Mouse (Mus musculus) granulocyte monocyte progenitor cell, adult 5-6 weeks (primary cell): ENCODE results near the gene Tmem135. TPM values are rescaled to one million over a fixed set of nuclear protein-coding genes. Genes with fewer than 3 reads are reported as not detected.

ENCODE experiments used
- ATAC-seq: replicated peaks from 2 replicates; pipeline ENCODE4 v1.8.0; 2016; ENCODE audit warnings: mild to moderate bottlenecking, moderate TSS enrichment, inconsistent platforms; ENCODE audit not compliant: poor library complexity, severe bottlenecking
- total RNA-seq, 2 experiments: library from RNA; stranded (forward) in 1 of 2; stranded (reverse) in 1 of 2; fragments of 200-712, 200-1000 nt in 1 of 2; fragments of >200 nt in 1 of 2; fragmentation: Nextera tagmentation in 1 of 2; gene quantifications; 2 replicates each; pipeline ENCODE4 v1.2.3; 2014 to 2017

Gene Tmem135
- total RNA-seq, 2 experiments from 2014 or later, result 18.9 to 23.1 TPM

DNA sequence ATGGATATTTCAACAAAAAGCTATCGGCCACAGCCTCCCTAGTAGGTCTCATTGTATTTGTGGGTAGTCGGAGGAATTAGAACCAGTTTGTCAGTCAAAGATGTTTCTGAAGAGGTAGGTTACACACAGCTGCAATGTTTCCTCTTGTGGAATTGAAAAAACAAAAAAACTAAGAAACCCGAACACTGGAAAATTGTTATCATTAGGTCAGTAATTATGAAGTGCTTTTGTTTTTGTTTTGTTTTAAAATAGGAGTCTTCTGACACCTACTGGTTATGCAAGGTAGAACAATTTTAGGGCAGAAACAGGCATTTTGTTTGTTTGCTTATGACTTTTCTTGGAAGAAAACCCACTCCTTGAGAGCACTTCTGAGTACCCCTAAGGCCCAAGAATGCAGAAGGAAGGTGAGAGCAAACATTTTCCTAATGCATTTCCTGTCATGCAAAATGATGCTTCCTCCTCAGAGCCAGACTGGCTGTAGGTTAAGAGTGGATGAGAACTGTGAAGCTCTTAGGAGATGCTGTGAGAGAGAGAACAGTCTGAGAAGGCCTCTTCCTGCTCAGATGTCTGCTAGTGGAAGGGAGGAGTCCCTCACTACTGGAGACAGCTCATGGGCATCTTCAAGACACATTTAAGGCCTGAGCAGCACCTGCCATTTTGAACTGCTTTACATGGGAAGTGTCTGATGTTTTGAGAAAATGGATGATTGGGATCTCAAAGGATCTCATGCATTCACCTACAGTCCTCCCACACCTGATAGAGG, 15.1 kb upstream of the Tmem135 start:
- peak; percentile 33 for ATAC-seq

DNA sequence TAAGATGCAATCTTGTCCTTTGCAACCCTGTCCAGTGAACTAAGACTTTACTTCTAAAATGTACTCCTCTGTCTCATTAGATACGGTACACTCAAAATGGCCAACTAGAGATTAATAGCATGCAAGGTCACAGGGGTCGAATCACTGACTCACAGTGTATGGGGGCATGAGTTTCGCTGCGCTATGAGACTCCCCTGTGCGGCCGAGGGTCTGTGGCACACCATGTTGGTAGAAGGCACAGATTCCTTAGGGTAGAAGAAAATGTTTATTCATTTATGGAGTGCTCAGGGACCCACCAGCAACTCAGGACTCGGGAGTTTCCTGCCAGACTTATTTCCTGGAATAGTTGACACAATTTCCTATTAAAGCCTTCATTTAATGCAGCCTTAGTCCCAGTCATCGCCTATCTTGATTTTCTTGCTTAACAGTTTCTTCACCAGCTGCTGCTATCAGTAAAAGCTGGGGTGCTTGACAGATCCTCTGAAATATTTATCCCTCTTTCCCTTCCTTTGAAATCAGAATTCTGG, 14.2 kb upstream of the Tmem135 start:
- ATAC-seq, result no peak

DNA sequence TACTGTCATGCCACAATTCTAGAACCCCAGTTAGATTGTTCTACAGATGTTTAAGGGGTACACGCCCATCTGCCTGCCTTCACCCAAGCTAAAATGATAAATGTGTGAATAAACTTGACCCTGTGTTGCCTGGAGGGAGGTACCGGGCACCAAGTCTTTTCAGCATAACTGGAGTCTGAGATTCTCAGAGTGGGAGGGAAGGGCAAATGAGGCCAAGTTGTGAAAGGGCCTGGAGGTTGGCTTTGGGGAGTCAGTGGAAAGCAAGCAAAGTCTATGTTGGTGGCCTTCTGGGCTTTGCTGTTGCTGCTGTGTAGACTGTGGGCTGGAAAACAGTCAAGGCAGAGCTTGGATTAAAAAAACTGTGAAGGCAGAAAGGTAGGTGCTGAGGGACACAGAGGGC, 13.7 kb upstream of the Tmem135 start:
- no peak for ATAC-seq

DNA sequence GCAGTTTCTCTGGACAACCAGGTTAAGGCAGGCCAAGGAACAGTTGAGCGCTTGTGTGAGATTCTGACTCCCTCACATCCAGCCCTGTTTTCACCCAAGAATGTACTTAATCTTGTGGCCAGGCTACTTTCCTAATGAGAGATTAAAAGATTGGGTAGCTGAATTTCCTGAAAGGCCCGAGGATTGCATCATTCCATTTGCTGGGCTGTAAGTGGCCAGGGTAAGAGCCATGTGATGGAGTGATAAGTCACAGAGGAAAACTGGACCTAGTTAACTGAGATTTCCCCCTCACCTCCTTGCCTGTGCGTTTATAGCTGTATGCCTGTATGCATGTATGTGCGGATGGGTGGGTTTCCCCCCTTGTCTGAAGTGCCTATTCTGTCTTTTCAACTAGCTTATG, 12.0 kb upstream of the Tmem135 start:
- peak; percentile 50 for ATAC-seq

DNA sequence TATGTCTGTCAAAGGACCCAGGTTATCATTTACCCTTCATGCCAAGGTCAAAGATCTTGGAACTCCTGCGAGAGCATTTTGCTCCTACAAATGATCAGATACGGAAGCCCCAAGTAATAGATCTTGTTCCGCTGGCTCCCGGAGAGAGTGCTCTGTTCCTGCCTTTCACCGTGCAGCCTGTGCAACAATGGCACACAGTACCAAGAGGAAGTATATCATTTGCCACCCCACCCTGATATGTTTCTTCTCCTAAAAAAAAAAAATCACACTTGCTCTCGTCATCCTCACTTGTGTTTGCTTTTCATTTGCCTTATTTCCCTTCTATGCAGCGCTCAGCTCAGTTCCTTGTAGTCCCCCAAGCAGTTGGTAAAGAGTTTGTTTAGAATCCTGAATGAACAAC, 8.1 kb upstream of the Tmem135 start:
- no peak for ATAC-seq

DNA sequence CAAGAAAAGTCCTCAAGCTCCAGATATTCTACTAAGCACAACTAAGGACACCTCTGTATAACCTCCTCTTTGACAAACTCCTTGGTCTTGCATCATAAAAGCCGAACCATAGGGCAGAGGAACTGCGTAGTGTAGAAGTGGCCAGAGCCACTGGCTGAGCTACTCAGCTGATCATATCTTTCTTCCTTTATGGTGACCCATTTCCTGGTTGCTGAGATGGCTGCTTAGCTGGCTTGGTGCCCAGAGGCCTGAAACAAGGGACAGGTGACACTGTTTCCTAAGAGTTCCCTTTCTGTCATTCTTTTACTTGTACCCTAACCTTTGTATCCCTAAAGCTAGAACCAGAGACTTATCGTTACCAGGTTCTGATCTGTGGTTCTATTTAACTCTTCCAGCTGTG, 7.3 kb upstream of the Tmem135 start:
- ATAC-seq, result peak; percentile 83

DNA sequence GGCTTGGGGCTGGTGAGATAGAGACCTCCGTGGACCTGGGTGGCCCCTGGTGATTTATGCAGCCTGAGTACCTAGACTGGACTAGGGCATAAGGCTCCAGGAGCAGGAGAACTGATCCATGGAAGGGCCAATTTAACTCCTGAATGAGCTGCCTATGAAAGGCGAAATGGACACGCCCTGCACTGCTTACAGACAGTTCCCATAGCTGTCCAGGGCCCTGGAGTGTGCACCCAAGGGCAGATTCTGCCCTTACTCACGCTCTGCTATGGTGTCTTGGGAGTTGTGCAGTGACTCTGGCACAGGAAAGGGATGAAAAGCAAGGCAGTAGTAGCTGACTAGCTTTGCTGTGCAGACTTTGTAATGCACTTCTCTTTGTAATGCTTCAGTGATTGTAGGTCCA, 6.3 kb upstream of the Tmem135 start:
- no peak for ATAC-seq

DNA sequence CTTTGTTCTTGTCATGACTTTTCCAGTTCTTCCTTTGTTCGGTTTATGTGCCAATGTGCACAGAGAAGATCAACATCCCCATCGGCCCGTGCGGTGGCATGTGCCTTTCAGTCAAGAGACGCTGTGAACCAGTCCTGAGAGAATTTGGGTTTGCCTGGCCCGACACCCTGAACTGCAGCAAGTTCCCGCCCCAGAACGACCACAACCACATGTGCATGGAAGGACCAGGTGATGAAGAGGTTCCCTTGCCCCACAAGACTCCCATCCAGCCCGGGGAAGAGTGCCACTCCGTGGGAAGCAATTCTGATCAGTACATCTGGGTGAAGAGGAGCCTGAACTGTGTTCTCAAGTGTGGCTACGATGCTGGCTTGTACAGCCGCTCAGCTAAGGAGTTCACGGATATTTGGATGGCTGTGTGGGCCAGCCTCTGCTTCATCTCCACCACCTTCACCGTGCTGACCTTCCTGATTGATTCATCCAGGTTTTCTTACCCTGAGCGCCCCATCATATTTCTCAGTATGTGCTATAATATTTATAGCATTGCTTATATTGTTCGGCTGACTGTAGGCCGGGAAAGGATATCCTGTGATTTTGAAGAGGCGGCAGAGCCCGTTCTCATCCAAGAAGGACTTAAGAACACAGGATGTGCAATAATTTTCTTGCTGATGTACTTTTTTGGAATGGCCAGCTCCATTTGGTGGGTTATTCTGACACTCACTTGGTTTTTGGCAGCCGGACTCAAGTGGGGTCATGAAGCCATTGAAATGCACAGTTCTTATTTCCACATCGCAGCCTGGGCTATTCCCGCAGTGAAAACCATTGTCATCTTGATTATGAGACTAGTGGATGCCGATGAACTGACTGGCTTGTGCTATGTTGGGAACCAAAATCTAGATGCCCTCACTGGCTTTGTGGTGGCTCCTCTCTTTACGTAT, 3.3 kb upstream of the Tmem135 start:
- ATAC-seq, result no peak

DNA sequence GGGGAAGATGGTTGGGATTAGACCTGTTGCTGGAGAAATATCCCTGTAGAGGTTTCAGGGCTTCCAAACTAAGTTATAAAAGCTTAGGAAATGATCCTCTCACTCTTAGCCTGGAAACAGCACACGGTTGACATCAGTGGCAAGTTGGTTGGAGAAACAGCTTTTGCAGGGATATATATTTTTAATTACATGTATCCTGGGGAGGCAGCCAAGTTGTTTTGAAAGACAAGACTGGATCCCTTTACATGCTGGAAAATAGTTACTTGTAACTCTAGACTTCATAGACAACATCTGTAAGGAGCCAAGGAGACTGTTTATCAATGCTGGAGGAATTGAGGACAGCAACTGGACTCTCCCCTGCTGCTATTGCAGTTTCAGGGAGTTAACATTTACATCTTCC, 2.0 kb upstream of the Tmem135 start:
- ATAC-seq, result no peak

DNA sequence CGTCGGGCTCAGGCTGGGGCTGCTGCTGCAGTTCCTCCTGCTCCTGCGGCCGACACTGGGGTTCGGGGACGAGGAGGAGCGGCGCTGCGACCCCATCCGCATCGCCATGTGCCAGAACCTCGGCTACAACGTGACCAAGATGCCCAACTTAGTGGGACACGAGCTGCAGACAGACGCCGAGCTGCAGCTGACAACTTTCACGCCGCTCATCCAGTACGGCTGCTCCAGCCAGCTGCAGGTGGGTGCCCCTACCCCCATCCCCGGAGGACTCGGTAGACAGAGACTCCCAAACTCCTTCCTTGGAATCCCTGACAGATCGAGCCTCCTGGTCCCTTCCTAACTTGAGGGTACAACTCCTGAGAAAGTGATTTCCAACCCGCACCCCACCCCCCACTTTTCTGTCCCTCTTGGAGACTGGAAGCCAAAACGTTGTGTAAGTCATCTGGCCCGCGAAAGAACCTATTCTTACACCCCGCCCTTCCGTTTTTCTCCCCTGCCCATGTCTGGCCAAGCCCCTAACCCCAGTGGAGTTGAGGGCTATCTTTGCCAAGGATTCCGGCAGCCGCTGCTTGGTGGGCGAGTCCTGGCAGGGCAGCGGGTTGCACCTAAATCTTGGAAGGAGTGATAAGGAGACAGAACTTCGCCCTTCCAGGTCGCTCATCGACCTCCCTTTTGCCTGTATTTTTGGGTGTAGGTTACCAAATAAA, 865 bp upstream of the Tmem135 start:
- ATAC-seq, result peak; percentile 28

DNA sequence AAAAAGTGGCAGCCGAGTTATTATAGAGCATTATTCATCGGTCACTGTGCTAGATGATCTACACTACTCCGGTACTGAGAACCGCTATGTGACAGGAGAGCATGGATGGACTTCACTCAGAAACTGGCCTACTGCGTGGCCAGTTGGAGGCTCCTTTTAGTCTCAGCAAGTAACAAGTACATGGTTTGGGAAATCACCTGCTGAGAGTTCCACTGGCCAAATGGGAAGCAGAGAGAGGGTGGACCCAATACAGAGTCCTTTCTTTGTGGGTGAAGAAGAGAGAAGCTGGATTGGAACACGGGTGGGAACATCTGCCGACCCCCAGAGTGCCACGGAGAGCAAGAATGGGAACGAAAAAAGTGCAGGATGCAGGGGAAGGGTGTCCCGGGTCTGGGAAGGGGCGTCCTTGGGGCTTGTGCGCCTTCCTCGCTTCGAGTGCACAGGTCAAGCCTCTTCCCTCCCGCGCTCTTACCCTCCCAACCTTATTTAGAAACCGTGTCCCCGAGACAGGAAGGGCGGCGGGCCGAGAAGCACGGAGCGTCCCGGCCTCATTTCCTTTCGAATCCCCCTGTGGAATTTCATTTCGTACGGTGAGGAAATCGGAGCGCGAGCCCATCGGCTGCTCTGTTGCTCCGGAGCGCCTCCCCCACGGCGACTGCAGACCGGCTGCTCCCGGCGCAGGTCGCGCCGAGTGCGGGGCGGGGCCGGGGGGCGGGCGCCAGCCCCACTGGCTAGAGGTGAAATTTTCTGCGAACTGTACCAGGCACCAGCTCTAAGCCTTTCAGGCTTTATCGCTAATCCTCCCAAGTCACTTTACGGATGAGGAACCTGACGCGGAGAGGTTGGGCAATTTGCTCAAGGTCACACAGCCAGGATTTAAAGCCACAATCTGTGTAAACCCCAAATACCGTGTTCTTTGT, 709 bp downstream of the Tmem135 start:
- peak; percentile 58 for ATAC-seq

DNA sequence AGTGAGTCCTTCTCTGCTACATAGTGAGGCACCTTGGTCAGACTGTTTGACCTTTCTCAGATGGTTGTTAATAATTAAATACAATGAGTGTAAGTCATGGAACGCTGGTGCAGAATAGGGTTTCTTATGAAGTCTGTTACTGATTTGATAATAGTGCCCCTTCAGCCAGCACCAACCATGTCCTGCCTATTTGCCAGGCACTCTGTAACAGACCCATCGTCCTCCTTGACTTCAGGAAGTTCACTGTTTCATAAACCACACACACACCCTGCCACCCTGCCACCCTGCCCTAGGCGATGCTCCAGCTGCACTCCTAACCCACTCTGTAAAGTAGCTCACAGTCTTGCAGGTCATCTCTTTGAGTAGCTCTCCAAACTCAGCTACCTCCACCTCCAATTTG, 2.1 kb downstream of the Tmem135 start:
- ATAC-seq, result no peak

DNA sequence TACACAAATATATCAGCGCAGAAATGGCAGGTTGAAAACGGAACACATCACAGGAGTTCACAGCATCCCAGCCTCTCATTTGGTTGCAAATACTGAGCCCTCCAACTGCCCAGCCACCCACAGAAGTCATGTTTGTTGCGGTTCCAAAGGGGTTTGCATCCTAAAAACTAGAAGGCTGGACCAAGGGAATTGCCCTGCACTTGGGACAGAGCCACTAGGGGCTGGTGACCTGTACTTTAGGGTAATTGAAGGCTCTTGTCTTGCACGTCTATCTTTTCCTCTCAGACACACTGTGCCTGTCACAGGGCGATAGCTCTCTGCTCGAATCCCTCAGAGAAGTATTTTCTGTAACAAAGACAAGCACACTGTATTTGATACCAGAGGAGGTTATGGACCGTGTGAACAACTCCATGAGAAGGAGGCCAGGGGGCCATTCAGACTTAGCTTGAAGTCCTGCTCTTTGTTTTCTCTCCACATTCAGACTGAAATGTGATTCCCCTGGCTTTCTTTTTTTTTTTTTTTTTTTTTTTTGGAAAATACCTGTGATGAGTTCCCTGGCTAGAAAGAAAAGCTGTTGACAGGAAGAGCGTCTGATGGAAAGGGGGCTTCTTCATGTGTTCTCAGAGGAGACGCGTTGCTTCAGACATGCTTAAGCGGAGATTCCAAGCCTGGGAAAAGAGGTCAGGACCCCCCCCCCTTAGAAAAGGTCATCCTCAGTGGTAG, 2.7 kb downstream of the Tmem135 start:
- ATAC-seq, result no peak

DNA sequence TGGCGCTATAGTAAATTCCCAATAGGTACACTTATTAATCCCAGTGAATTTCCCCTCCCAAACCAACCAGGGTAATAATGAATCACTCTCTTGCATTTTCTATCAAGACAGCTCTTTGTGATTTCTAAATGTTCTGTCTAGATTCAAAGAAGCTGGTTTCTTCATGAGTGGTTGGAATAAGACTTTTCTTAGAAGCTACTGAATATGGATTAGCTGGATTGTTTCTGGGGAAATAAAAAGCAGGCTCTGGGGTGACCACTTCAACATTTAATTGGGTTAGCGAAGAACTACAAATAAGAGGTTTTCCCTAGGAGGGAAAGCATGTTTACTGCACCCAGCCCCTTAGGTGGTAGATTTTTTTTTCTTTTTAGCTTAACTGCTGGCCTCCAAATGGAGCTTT, 3.3 kb downstream of the Tmem135 start:
- ATAC-seq, result no peak

DNA sequence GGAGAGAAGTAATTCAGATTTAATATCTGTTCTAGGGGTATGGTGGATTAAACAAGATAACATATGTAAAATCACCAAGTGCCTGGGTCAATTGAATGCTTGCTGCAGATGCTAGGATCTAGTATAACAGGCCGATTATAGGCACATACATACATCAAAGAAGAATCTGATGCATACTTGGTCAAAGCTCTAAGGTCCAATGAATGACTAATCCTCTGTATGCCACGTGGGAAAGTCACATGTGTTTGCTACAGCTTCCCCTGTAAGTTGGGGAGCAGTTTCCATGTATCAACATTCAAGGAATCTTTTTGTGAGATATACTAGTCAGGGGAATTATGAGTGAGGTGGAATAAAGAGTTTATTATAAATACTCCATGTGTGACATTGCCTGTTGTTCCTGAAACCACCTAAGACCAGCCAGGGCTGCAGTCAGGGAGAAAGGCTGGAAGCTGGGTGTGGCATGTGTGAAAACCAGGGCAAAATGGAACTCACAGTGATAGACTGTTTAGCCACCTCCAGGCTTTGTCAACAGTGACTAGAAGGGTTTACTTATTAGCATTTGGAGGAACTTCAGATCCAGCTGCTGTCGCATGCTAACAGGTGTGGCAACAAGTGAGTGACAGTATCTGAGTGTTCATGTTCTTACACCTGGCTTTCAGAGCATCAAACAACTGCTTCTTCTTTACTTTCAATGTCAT, 6.0 kb downstream of the Tmem135 start:
- ATAC-seq, result no peak

DNA sequence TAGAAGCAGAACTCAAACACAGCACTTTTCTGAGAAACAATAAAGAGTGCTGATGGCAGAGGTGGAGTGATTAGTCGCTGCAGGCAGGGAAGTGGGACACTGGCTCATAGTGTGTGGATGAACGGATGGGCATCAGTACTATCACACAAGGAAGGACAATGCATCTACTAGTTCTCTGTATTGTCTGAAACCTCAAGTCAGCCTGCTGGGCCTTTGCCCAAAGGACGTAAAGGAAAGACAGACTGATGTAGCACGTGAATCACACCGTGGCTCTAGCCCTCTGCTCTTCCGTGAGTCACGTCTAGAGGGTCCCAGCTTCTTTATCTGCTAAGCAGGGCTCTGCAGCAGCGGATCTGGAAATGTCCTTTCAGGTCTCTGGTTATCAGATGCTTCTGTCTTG, 7.6 kb downstream of the Tmem135 start:
- no peak for ATAC-seq

DNA sequence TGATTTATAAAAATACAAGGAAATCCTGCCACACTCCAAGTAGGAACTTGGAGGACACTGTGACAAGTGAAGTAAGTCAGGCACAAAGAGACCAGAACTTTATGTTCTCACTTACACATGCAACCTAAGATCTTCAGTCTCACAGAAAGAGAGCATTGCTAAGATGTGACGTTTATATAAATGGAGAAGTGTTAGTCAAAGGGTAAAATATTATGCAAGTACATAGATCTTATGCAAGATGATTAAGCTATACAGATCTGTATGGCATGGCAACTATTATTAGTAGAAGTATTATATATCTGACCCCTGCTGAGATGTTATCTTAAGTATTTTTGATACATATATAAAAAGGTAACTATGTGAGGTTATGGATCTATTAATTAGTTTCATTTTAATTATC, 8.6 kb downstream of the Tmem135 start:
- peak; percentile 74 for ATAC-seq

DNA sequence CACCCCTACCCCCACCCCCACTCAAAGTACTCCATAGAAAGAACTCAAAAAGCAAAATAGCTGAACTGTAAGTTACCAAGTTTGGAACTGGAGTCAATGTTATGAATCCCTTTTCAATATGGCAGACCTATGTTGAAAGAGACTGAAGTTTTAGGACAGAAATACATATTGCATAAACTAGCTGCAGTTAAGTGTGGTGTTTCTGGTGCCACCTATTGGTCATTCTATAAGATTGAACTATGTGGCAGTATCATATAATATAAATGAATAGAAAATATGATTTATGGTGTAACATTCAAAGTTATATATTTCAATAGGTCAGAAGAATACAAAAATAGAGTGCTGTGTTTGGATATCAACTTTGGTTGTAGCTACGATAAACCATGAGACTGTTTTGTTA, 11.2 kb downstream of the Tmem135 start:
- peak; percentile 59 for ATAC-seq
